Mouse (Mus musculus) small intestine, adult 2 months (tissue): ENCODE measurements at regions not wholly inside any gene's neighbourhood (a gene's known extent, or its start where the extent isn't known, plus 50 kb on each side); places are given as distances from the start of the nearest gene placed in this dataset.

Experiments used
- CTCF ChIP-seq: fragments of 200-500 bp; IDR thresholded peaks from 2 replicates; pipeline ENCODE4 v1.5.1; 2012; ENCODE audit warnings: low read depth, mild to moderate bottlenecking, control low read depth, inconsistent platforms, low read length, moderate library complexity, mixed read lengths; ENCODE audit not compliant: insufficient replicate concordance, insufficient read length; ENCODE audit errors: extremely low read depth
- POLR2A ChIP-seq: fragments of 200-500 bp; IDR thresholded peaks from 2 replicates; pipeline ENCODE4 v1.6.1; 2012; ENCODE audit warnings: low read depth, mild to moderate bottlenecking, control low read depth, inconsistent platforms, low read length, moderate library complexity

GRCm38 (mm10) chr2:21100248-21100808, 104.8 kb downstream of the Enkur start:
- TF ChIP-seq POLR2A (no peak), CTCF (no peak)
